Mouse (Mus musculus) T-cell, adult 66 days (primary cell): ENCODE results near the gene Tcp11. TPM values are rescaled to one million over a fixed set of nuclear protein-coding genes. Genes with fewer than 3 reads are reported as not detected.

ENCODE experiments used
- total RNA-seq, 2 experiments: library from RNA; stranded (reverse); gene quantifications; 3 replicates in 1 of 2; 4 replicates in 1 of 2; pipeline ENCODE4 v1.2.4; 2023

Gene Tcp11
- 1 to 10 TPM; 1.6 to 1.9 TPM for total RNA-seq

GRCm38 (mm10) chr17:28080045-28080816 is at the start of gene Tcp11:
Gene Tcp11 (minus strand): TSS chr17:28080639.

Other genes with a start within 250 kb of the Tcp11 start
- 10 to 100 TPM; 76.2 to 89.3 TPM for gene Snrpc, start 242.5 kb downstream of the Tcp11 start, total RNA-seq
- 1 to 10 TPM; 4.3 to 4.4 TPM for gene Uhrf1bp1, start 224.2 kb downstream of the Tcp11 start, total RNA-seq
- 10 to 100 TPM; 55.5 to 56.6 TPM for gene Anks1, start 171.3 kb downstream of the Tcp11 start, total RNA-seq
- gene Taf11, start 170.8 kb downstream of the Tcp11 start, total RNA-seq, result 10 to 100 TPM; 33.4 to 35.7 TPM
- not detected for gene Scube3, start 61.5 kb upstream of the Tcp11 start, total RNA-seq
- gene Zfp523, start 96.5 kb upstream of the Tcp11 start, total RNA-seq, result 10 to 100 TPM; 14.2 to 21.3 TPM
- gene Def6, start 127.1 kb upstream of the Tcp11 start, total RNA-seq, result 100 to 1,000 TPM; 159 to 184 TPM
- gene Ppard, start 152.1 kb upstream of the Tcp11 start, total RNA-seq, result 10 to 100 TPM; 29.7 to 30.2 TPM
- gene Fance, start 232.9 kb upstream of the Tcp11 start, total RNA-seq, result 10 to 100 TPM; 30.9 to 33.8 TPM
- 1,000 to 10,000 TPM; 2,031 to 2,062 TPM for gene Rpl10a, start 247.8 kb upstream of the Tcp11 start, total RNA-seq